Mouse (Mus musculus) activated CD4-positive, CD25-positive, alpha-beta regulatory T cell, adult 4 months (primary cell): ENCODE results near the gene Gm49416. TPM values are rescaled to one million over a fixed set of nuclear protein-coding genes. Genes with fewer than 3 reads are reported as not detected.

Experiments used
- ATAC-seq: one replicate; pipeline ENCODE4 v1.8.0; 2017
- polyA plus RNA-seq, 2 experiments: library from polyadenylated mRNA; unstranded; fragments of 100-300 nt; shearing (Covaris generic); gene quantifications; one replicate each; pipeline ENCODE4 v1.2.1; 2017

The Gm49416 gene
- polyA plus RNA-seq, 2 experiments from 2014 or later = 1.5 TPM; not detected in 1

- peak; percentile 19 for ATAC-seq
Observed at GRCm38 (mm10) chr19:8920836-8921291, 32.1 kb downstream of the Gm49416 start.

GRCm38 (mm10) chr19:8921741-8922140 is 33.0 kb downstream of the Gm49416 start:
- no peak for ATAC-seq

- ATAC-seq = peak; percentile 30
Observed at GRCm38 (mm10) chr19:8926766-8927165, 38.0 kb downstream of the Gm49416 start.

DNA sequence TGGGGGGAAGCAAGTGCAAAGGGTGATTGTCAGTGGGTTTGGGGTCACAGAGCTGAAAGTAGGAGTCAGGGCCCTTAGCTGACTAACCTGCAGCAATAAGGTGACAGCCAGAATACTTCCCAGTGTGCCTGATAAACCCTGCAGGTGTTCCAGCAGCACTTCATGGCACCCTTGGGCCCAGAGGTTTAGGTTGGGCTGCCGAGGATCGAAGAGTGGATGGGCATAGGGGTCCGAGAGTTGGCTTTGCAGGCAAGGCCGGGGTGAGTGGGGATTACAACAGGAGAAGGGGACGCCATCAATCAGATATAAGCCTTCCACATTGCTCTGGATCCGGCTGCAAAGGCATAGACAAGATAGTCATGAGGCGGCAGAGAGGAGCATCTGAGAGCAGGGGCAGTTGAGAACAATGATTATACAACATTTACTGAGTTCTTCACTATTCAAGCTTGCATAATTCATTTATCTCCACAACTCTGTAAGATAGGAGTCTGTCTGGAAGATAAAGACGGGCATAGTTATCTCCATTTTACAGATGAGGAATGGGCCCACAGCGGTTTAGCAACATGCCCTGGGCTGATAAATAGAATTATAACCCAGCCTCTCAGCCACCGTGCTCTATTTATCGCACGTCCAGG is 39.3 kb downstream of the Gm49416 start:
- no peak for ATAC-seq

DNA sequence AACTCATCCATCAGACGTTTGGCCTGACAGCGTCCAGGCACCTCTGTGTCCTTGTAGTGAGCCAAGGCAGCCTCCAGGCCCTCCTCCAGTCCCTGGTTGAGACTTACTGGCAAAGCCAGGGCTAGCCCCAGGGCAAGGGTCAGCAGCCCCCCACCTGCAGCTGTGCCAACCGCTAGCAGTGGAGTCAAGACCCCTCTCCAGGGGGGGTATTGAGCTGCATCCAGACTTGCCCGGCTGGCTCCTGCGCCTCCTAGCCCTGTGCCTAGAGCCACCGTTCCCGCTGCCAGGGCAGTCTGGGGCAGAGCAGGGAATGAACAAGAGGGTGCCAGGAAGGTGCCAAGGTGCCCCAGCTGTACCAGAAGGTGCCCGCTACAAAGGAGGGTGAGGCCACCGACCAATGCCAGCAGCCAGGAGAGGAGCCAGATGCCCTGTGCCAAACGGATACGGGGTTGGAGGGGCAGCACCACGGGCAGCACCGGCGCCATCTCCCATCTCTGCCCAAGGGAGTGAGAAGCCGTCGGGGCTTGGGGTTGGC is 40.0 kb downstream of the Gm49416 start:
- no peak for ATAC-seq

DNA sequence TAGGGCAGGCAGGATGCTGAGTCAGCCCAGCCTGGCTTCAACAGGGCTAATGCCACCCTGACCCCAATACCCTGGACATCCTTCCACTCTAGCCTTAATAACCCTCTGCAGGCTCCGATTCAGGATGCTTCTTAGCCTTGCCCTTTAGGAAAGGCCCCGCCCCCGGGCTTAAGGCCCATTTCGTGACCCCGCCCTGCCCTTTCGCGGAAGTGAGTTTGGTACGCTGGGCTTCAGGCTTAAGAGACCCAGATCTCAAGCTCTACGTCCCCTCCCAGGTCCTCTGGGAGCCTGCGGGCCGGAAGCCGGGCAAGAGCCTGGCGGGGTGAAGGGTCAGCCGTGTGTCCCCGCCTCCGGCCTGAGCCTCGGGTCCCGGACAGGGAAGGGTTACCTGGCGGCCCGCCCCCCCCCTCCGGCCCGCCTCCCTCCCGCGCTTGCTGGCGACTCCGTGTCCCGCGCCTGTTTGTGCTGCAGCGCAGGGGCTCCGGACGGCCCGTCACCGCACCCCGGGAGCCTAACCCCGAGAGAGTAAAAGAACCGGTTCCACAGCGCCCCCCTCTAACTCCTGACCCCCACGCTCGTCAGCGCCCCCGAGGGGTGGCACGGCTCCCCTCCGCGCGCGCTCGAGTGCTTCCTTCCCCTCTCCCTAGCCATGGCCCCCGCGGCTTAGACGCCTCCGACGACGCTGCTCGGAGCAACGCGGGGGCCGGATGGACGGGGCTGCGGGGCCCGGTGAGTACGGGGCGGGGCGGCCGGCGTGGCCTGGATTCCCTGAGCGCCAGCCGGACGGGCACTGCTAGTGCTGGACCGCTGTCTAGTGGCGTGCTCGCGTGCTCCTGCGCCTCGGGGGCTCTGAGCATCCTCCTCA is 40.7 kb downstream of the Gm49416 start, which contains the start of the genes Rom1 and Eml3:
Gene Rom1, minus strand, starts transcription at position 133 of the 865 bp plus-strand sequence.
Gene Eml3, plus strand, starts transcription at position 329 of the 865 bp plus-strand sequence.
- peak; percentile 71 for ATAC-seq

DNA sequence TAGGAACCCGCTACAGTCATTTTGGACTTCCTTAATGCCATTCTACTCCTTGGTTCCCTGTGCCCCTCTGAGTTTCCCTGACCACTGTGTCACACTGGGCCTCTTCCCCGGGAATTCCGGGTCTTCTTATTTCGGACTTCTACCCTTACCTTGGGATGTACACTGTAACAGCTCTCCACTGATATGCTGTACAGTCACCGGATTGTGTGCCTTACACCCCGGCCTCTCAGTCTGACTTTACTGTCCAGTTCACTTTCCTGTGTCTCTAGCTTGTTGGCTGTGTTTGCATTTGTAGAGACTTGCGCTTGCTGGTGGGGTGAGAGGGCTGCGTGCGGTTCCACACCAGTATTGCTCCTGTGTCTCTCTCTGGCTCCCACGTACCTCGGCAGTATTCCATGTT is 41.4 kb downstream of the Gm49416 start:
- ATAC-seq = no peak

DNA sequence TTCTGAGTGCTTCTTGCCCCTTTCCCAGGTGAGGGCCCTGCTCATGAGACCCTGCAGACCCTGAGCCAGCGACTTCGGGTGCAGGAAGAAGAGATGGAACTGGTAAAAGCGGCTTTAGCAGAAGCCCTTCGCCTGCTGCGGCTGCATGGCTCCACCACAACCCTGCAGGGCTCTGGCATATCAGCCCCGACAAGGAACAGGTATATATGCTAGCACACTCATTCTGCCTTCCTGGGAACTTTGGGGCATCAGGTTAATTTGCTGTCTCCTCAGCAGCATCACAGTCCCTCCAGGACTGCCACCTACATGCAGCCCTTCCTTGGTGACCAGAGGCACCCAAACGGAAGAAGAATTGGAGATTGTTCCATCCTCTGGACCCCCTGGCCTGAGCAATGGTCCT is 42.0 kb downstream of the Gm49416 start:
- ATAC-seq = no peak

DNA sequence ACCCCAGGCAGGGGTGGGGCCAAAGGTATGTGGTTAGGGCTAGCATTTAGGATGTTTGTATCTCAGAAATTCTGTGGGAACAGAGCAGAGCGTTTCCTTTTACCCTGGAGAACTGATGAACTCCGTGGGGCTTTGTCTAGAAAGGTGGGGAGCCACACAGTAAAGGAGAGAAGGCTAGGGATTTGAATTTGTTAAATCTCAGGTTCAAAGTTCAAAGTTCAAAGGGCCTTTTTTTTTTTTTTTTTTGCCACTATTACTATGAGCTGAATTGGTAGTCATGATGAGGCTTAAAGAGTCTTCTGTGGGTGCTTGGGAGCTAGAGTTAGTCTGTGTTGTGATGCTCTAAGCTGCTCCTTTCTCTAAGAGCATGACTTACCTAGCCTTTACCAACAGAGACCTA is 48.0 kb downstream of the Gm49416 start:
- no peak for ATAC-seq

DNA sequence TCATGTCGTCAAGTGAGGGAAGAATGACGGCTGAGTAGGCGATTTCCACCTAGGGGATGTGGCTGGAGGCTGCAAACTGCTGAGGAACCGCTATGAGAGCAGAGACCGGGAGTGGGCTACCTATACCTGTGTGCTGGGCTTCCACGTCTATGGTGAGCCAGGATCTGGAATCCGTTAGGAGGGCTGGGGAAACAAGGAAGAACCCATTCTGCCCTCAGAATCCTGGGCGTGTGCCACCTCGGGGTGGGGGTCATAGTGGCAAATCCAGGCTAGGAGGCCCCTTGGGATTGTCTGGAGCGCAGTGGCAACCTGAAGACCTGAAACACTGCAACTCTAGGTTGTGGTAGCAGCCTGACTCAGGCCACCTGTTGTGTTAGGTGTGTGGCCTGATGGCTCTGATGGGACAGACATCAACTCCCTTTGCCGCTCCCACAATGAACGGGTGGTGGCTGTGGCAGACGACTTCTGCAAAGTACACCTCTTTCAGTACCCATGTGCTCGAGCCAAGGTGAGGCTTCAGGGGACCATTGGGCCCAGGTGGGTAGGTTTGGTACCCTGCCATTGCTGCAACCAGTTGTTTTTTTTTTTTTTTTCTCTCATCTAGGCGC is 51.9 kb downstream of the Gm49416 start:
- no peak for ATAC-seq

DNA sequence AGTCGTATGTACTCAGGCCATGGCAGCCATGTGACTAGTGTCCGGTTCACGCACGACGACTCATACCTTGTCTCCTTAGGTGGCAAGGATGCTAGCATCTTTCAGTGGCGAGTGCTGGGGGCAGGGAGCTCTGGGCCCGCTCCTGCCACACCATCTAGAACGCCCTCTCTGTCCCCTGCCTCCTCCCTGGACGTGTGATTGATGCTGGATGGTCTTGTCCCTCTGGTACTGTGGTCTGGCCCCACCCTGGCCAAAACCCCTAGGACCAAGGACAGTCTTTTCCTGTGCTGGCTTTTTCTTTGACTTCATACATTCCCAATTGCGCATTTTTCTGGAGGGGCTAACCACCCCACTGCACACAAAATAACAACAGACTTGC is 52.4 kb downstream of the Gm49416 start:
- ATAC-seq = no peak

GRCm38 (mm10) chr19:8941515-8942217 is 52.9 kb downstream of the Gm49416 start, which contains the start of gene Mta2:
TSS of gene Mta2 (plus strand) at chr19:8941875.
- ATAC-seq = peak; percentile 93

- peak; percentile 30 for ATAC-seq
Observed at GRCm38 (mm10) chr19:8942276-8942964, 53.7 kb downstream of the Gm49416 start.

- ATAC-seq = no peak
Observed at GRCm38 (mm10) chr19:8943047-8943446, 54.3 kb downstream of the Gm49416 start.

GRCm38 (mm10) chr19:8944062-8944461 is 55.3 kb downstream of the Gm49416 start:
- ATAC-seq = no peak

- ATAC-seq = no peak
Observed at GRCm38 (mm10) chr19:8944750-8945149, 56.0 kb downstream of the Gm49416 start.

Other genes with a start within 250 kb of the Gm49416 start
- gene Chrm1, start 225.1 kb upstream of the Gm49416 start, polyA plus RNA-seq = not detected
- 10 to 100 TPM; 60.3 to 69.3 TPM for gene Slc3a2, start 165.6 kb upstream of the Gm49416 start, polyA plus RNA-seq
- gene Wdr74, start 153.1 kb upstream of the Gm49416 start, polyA plus RNA-seq = 10 to 100 TPM; 43.3 to 70.5 TPM
- not detected for gene 1700092M07Rik, start 148.2 kb upstream of the Gm49416 start, polyA plus RNA-seq
- 100 to 1,000 TPM; 109 to 113 TPM for gene Stx5a, start 147.5 kb upstream of the Gm49416 start, polyA plus RNA-seq
- gene Nxf1, start 131.9 kb upstream of the Gm49416 start, polyA plus RNA-seq = 100 to 1,000 TPM; 126 to 163 TPM
- gene Tmem223, start 117.9 kb upstream of the Gm49416 start, polyA plus RNA-seq = 100 to 1,000 TPM; 115 to 137 TPM
- 100 to 1,000 TPM in 1 of 2 experiments, 10 to 100 TPM in 1; 98.5 to 110 TPM for gene Tmem179b, start 114.5 kb upstream of the Gm49416 start, polyA plus RNA-seq
- 1 to 10 TPM; 3.5 to 6.9 TPM for gene Taf6l, start 102.5 kb upstream of the Gm49416 start, polyA plus RNA-seq
- 100 to 1,000 TPM; 171 to 186 TPM for gene Polr2g, start 90.3 kb upstream of the Gm49416 start, polyA plus RNA-seq
- gene Zbtb3, start 86.4 kb upstream of the Gm49416 start, polyA plus RNA-seq = 1 to 10 TPM; 2.1 TPM
- gene Ttc9c, start 69.6 kb upstream of the Gm49416 start, polyA plus RNA-seq = 10 to 100 TPM; 39.9 to 43.8 TPM
- 1 to 10 TPM; 6.0 to 6.1 TPM for gene Hnrnpul2, start 68.9 kb upstream of the Gm49416 start, polyA plus RNA-seq
- gene AC129217.1, start 59.2 kb upstream of the Gm49416 start, polyA plus RNA-seq = not detected
- 100 to 1,000 TPM in 1 of 2 experiments, 10 to 100 TPM in 1; 93.4 to 102 TPM for gene Bscl2, start 51.5 kb upstream of the Gm49416 start, polyA plus RNA-seq
- gene Gng3, start 49.7 kb upstream of the Gm49416 start, polyA plus RNA-seq = 1 to 10 TPM in 1 of 2 experiments, under 1 TPM in 1; 0.42 to 1.2 TPM
- not detected for gene Lrrn4cl, start 38.2 kb upstream of the Gm49416 start, polyA plus RNA-seq
- 10 to 100 TPM; 62.6 to 75.9 TPM for gene Ubxn1, start 17.4 kb upstream of the Gm49416 start, polyA plus RNA-seq
- gene Uqcc3, start 8.0 kb upstream of the Gm49416 start, polyA plus RNA-seq = 10 to 100 TPM; 85.8 to 90.4 TPM
- gene Lbhd1, start 5.2 kb upstream of the Gm49416 start, polyA plus RNA-seq = 10 to 100 TPM; 63.2 to 70.9 TPM
- not detected for gene Gm49403, start 5.0 kb upstream of the Gm49416 start, polyA plus RNA-seq
- 100 to 1,000 TPM; 112 to 130 TPM for gene 1810009A15Rik, start 73 bp upstream of the Gm49416 start, polyA plus RNA-seq
- 10 to 100 TPM in 1 of 2 experiments, 1 to 10 TPM in 1; 8.9 to 12.2 TPM for gene Ints5, start 4.1 kb downstream of the Gm49416 start, polyA plus RNA-seq
- 10 to 100 TPM; 40.0 to 57.3 TPM for gene Ganab, start 9.1 kb downstream of the Gm49416 start, polyA plus RNA-seq
- gene B3gat3, start 31.4 kb downstream of the Gm49416 start, polyA plus RNA-seq = 10 to 100 TPM; 16.3 to 18.6 TPM
- 10 to 100 TPM in 1 of 2 experiments, 1 to 10 TPM in 1; 7.7 to 11.6 TPM for gene Rom1, start 40.4 kb downstream of the Gm49416 start, polyA plus RNA-seq
- gene Eml3, start 40.6 kb downstream of the Gm49416 start, polyA plus RNA-seq = 10 to 100 TPM; 20.4 to 25.1 TPM
- gene Mta2, start 52.9 kb downstream of the Gm49416 start, polyA plus RNA-seq = 100 to 1,000 TPM in 1 of 2 experiments, 10 to 100 TPM in 1; 58.5 to 101 TPM
- 10 to 100 TPM; 21.3 to 25.1 TPM for gene Tut1, start 64.9 kb downstream of the Gm49416 start, polyA plus RNA-seq
- 100 to 1,000 TPM; 589 to 842 TPM for gene Eef1g, start 78.1 kb downstream of the Gm49416 start, polyA plus RNA-seq
- gene Ahnak, start 100.4 kb downstream of the Gm49416 start, polyA plus RNA-seq = 10 to 100 TPM; 47.2 to 60.1 TPM
- not detected for gene Scgb1a1, start 199.0 kb downstream of the Gm49416 start, polyA plus RNA-seq
- gene Asrgl1, start 246.7 kb downstream of the Gm49416 start, polyA plus RNA-seq = 10 to 100 TPM; 23.1 to 40.1 TPM